Mouse (Mus musculus) cortical plate, adult 2 months (tissue): ENCODE data around the gene Brd4. TPM values are rescaled to one million over a fixed set of nuclear protein-coding genes. Genes with fewer than 3 reads are reported as not detected.
"Not testable (repeated sequence)": the region's sequence is repeated elsewhere in the genome, so short reads cannot be mapped to it uniquely, and the experiment has no call there.

ENCODE experiments used
- H3K27ac ChIP-seq: fragments of 200-500 bp; 2 replicates; pipeline ENCODE4 v1.5.1; 2012; ENCODE audit warnings: low read length, control low read depth, inconsistent platforms; ENCODE audit not compliant: insufficient read depth
- H3K4me1 ChIP-seq: fragments of 200-500 bp; 2 replicates; pipeline ENCODE4 v1.6.1; 2011; ENCODE audit warnings: low read length; ENCODE audit not compliant: control insufficient read depth, insufficient read depth
- H3K4me3 ChIP-seq: fragments of 200-500 bp; 2 replicates; pipeline ENCODE4 v1.5.1; 2011; ENCODE audit warnings: mild to moderate bottlenecking, low read length, control low read depth; ENCODE audit not compliant: insufficient read depth
- CTCF ChIP-seq: fragments of 200-500 bp; IDR thresholded peaks from 2 replicates; pipeline ENCODE4 v1.5.1; 2011; ENCODE audit warnings: mild to moderate bottlenecking, control low read depth, low read length; ENCODE audit not compliant: insufficient read depth; ENCODE audit errors: extremely low read depth
- POLR2A ChIP-seq: fragments of 200-500 bp; IDR thresholded peaks from 2 replicates; pipeline ENCODE4 v1.6.1; 2011; ENCODE audit warnings: mild to moderate bottlenecking, low read length, control low read depth; ENCODE audit not compliant: insufficient read depth; ENCODE audit errors: extremely low read depth
- polyA plus RNA-seq: library from polyadenylated mRNA; depleted of rRNA; stranded (reverse); fragments of >200 nt; gene quantifications from 2 replicates; pipeline ENCODE4 v1.2.3, GENCODE M21; 2012

Gene Brd4
- polyA plus RNA-seq, 1 experiment = 43.5 TPM

DNA sequence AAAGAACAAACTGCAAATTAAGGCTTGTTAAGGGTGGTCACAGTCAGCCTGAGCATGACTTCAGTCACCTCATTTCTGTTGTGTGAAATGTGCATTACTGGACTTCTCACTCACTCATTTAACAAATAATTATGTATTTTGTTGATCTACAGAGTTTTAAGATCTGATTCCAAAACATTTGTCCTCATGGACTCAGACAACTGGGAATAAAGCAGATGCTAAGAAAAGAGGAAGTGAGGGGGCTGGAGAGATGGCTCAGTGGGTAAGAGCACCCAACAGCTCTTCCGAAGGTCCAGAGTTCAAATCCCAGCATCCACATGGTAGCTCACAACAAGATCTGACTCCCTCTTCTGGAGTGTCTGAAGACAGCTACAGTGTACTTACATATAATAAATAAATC is 36.9 kb downstream of the Brd4 start:
- H3K27ac ChIP-seq = no peak overlapping the region
- no peak overlapping the region for H3K4me3 ChIP-seq
- TF ChIP-seq POLR2A (no peak), CTCF (no peak)
- H3K4me1 ChIP-seq = peaks cover 3% of the 10 kb centered on the region; the same call in 1 of the 2 replicates

DNA sequence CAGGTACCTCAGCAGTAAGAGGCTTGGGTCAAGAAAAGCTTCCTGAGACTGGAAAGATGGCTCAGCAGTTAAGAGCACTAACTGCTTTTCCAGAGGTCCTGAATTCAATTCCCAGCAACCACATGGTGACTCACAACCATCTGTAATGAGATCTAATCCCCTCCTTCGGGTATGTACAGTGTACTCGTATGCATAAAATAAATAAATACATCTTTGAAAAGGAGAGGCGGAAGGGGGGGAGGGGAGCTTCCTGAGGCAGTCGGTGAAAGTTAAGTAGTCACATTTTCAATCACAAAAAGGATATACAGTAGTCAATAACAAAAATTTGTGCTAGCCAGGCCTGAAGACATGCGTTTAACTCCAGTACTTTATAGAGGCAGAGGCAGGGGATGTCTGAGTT is 38.4 kb downstream of the Brd4 start:
- Histone ChIP-seq H3K4me3 (no peak overlapping the region), H3K27ac (no peak overlapping the region), H3K4me1 (peaks cover 3% of the 10 kb centered on the region; the same call in 1 of the 2 replicates)
- no peak for TF ChIP-seq POLR2A
- no peak for TF ChIP-seq CTCF

DNA sequence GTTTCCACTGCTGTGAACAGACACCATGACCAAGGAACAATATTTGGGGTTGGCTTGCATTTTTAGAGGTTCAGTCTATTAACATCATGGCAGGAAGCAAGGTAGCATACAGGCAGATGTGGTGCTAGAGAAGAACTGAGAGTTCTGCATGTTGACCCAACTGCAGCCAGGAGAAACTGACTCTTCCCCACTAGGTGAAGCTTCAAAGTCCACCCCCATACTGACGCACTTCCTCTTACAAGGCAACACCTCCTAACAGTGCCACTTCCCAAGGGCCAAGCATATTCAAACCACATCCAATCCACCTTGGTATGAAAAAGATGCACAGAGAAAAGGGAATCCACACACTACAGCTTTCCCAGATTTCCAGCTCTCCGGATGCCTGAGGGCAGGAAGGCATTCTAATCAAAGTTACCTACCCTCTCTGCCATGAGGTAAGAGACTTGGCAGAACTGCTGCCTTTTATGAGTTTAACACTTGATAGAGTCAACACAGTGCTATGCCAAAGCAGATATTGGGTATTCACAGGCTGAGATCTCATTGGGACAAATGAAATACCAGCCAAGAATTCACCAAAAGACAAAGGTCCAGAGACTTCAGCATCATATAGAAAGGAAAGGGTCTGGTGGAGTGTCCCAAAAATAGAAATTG is 43.5 kb downstream of the Brd4 start:
- TF ChIP-seq CTCF = no peak
- TF ChIP-seq POLR2A = no peak
- Histone ChIP-seq H3K4me1 (peaks cover 4% of the 10 kb centered on the region), H3K27ac (no peak overlapping the region), H3K4me3 (no peak overlapping the region)

DNA sequence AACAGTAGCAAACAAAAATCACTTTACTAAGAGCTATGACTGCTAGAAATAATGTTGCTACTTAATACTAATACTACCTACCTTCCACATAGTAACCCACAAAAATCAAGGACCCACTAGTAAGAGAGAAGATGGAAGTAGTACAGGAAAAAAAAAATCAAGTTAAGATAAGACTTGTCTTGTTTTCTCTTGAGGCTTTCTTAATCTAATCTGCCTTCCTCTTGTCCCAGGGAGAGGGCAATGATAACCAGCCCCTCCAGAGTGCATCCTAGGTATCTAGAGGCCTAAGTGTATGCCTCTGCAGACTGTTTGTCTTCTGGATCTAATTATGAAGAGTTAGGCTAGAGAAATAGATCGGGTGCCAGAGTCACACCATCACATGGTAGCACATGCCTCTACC is 45.9 kb downstream of the Brd4 start:
- H3K4me3 ChIP-seq = no peak overlapping the region
- no peak for TF ChIP-seq POLR2A
- no peak for TF ChIP-seq CTCF
- no peak overlapping the region for H3K27ac ChIP-seq

DNA sequence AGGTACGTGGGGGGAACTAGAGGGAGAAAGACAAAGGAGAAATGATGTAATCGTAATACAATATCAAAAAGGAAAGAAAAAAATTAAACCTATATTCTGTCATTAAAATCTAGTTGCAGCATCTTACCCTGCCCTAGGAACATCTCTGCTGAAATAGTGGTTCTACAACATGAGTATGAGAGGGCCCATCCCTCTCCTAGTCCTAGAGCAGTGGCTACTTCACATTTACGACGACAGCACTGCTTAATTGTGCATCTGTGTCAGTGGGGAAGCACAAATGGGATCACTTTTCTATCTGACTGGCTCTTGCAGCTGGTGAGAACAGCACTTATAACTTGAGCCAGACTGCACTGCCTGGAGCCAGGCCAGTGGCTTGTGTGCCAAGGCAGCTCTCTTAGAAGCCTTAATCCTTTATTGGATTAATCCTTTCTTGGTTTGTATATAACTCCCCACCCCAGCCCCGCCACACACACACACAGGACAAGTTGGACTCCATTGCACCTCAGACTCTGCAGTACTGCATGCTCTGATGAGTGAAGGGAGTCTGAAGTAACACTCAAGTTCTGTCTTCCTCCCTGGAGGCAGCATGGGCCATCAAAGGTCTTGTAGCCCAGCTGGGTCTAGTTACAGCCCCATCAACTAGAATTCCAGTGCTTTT is 48.9 kb downstream of the Brd4 start:
- TF ChIP-seq POLR2A (no peak), CTCF (no peak)
- Histone ChIP-seq H3K27ac (no peak overlapping the region), H3K4me3 (no peak overlapping the region), H3K4me1 (peaks cover 10% of the 10 kb centered on the region)

More for the DNA sequence above, 45.9 kb downstream of the Brd4 start:
- peaks cover 8% of the 10 kb centered on the region for H3K4me1 ChIP-seq

DNA sequence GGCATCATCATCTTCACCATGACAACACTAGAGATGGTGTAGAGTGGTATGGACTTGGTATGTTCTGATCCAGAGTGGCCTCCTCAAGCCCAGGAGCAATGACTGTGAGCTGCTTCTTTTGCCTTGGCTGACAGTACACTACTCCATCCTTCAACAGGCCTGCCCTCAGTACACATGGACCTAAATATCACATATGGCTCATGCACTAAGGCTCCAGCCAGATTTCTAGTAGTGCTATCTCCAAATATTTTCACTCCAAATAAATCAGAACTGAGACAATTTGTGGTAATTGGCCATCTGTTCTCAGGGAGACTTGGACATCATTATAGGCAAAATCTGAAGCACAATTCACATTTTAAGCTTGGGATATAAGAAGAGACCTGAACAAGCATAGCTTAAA is 51.3 kb downstream of the Brd4 start:
- no peak for TF ChIP-seq POLR2A
- TF ChIP-seq CTCF = no peak
- H3K27ac ChIP-seq = no peak overlapping the region
- H3K4me1 ChIP-seq = peaks cover 10% of the 10 kb centered on the region
- H3K4me3 ChIP-seq = no peak overlapping the region

DNA sequence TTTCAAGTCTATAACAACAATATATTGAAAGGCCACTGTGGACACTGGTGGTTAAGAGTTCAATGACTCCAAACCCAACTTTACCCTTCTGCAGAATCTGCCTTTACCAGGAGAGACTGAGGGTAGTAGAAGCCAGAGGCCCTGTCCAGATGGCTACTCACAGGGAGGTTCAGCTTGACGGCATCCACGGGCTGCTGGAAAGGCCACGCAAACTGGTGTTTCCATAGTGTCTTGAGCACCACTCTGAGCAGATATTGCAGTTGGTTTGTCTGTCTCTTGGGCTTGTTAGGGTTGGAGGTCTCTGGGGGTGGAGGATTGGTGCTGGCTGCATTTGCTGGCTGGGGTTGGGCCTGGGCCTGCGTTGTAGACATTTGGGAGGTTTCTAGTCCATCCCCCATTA is 55.3 kb downstream of the Brd4 start:
- Histone ChIP-seq H3K4me3 (no peak overlapping the region), H3K4me1 (peaks cover 4% of the 10 kb centered on the region; the same call in 1 of the 2 replicates), H3K27ac (no peak overlapping the region)
- no peak for TF ChIP-seq CTCF
- TF ChIP-seq POLR2A = no peak

DNA sequence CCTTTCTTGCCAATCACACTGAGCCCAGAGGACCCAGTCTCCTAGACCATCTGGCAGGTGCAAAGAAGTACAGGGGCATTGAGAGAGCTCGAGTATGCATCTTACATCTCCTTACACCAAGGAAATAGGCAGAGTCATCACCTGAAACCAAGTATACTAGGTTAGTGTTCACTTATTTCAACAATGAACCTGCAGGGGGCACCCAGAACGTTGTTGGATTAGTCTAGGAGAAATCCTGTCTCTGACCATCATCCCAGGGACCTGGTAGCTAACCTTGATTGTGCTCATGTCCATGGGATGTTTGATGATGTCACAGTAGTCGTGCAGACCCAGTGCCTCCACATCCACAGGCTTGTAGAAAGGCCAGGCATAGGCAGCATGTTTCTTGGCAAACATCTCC is 63.6 kb downstream of the Brd4 start:
- no peak overlapping the region for H3K27ac ChIP-seq
- H3K4me3 ChIP-seq = no peak overlapping the region
- TF ChIP-seq CTCF (no peak), POLR2A (no peak)
- no peaks in the 10 kb centered on the region for H3K4me1 ChIP-seq

DNA sequence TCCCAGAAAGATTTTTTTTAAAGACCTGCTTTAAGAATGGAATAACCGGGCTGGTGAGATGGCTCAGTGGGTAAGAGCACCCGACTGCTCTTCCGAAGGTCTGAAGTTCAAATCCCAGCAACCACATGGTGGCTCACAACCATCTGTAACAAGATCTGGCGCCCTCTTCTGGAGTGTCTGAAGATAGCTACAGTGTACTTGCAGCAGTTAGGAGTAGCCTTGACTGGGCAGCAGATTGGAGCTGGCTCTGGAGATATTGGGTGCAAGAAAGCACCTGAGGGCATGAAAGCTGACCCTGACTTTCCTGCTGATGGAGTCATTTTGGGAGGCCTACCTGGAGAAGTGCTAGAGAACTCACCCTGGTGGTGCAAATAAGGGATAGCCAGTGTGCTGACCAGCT is 68.9 kb downstream of the Brd4 start:
- not testable (repeated sequence) for H3K27ac ChIP-seq, H3K4me1 ChIP-seq, H3K4me3 ChIP-seq
- TF ChIP-seq CTCF = 0 out of 2 replicates have a peak, but pooled peaks have one; percentile 8

DNA sequence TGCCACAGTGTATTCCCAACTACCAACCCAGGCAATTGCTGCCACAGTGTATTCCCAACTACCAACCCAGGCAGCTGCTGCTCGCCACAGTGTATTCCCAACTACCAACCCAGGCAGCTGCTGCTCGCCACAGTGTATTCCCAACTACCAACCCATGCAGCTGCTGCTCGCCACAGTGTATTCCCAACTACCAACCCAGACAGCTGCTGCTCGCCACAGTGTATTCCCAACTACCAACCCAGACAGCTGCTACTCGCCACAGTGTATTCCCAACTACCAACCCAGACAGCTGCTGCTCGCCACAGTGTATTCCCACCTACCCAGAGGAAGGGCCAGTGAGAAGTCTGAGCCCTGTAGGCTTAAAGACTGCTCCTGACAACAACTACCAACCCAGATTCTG is 73.0 kb downstream of the Brd4 start:
- H3K27ac ChIP-seq, H3K4me3 ChIP-seq, H3K4me1 ChIP-seq: not testable (repeated sequence)

DNA sequence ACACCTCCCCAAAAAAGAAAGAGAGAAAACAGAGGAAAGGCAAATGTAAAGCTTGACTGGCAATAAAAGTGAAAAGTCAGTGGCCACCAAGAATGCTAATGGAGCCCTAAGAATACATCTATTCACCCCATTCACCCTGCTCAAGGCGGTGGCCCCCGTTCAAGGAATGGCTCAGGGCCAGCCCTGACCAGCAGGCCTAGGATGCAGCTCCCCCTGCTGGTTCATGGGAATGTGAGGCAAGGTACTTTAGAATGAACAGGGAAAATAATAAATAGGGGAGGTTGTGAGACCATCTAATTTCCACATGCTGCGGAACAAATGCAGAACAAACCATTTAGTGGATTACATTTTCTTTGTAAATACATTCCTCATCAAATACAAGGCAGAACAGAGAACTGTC is 74.8 kb downstream of the Brd4 start:
- Histone ChIP-seq H3K4me3 (no peak overlapping the region), H3K4me1 (peaks cover 2% of the 10 kb centered on the region; the same call in 1 of the 2 replicates), H3K27ac (no peak overlapping the region)
- TF ChIP-seq POLR2A (no peak), CTCF (peak; percentile 77)
